Mouse (Mus musculus) bone marrow, adult 2 months (tissue): ENCODE measurements around the gene Mrto4.

Experiments
- CTCF ChIP-seq: fragments of 200-500 bp; IDR thresholded peaks from 2 replicates; pipeline ENCODE4 v1.5.1; 2011; ENCODE audit warnings: low read length, control low read depth; ENCODE audit not compliant: control insufficient read depth, insufficient read depth
- POLR2A ChIP-seq: fragments of 200-500 bp; IDR thresholded peaks from 2 replicates; pipeline ENCODE4 v1.6.1; 2011; ENCODE audit warnings: low read depth, mild to moderate bottlenecking, control low read depth, low read length, borderline replicate concordance; ENCODE audit not compliant: control insufficient read depth

DNA sequence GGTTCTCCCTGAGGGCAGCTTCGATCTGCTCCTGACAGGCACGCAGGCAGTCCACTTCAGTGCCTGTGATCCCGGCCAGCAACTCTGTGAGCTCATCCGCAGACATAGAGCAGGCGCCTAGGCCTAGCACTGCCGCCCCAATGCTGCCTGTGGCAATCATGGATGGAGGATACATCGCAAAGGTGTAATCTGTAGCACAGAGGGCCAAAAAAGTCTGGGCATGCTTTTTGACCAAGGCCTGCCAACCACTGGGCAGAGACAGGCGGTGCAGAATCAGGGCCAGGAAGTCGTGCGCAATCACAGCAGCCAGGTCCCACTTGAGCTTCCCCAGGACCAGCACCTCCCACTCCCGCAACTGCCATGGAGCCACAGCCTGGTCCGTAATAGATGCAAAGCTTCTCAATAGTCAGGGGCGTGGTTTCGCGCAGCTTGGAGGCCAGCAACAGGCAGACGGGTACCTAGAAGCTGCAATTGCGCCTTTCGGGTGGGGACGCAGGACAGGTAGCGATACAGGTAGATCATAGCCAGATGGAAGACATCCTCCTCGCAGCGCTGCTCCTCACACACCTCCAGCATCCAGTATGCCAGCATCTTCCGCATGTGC lies 6.9 kb downstream of the Mrto4 start:
- TF ChIP-seq POLR2A (no peak), CTCF (no peak)
